Mouse (Mus musculus) embryonic fibroblast, embryonic 13.5 days (primary cell): ENCODE data around the gene Spg7.

Experiments used
- CTCF ChIP-seq: IDR thresholded peaks from 2 replicates; pipeline ENCODE4 v1.5.1; 2011; ENCODE audit warnings: mild to moderate bottlenecking, control low read depth, low read length, moderate library complexity, borderline replicate concordance; ENCODE audit not compliant: insufficient read depth
- POLR2A ChIP-seq: IDR thresholded peaks from 2 replicates; pipeline ENCODE4 v1.6.1; 2011; ENCODE audit warnings: low read depth, mild to moderate bottlenecking, control low read depth, low read length, moderate library complexity

DNA sequence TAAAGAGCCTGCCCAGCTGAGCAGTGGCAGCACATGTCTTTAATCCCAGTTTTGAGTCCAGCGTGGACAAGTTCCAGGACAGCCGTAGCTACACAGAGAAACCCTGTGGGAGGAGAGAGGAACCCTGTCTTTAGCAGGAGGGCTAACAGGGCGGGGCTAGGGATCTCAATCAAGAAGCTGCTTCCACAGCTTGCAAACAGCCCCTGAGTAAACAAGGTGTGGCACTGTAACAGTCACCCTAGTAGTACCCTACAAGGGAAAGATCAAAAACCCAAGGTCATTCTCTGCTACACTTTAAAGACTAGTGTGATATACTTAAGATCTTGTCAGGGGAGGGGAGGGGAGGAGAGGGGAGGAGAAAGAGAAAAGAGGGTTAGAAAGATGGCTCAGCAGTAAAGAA is 25.8 kb upstream of the Spg7 start:
- TF ChIP-seq POLR2A (no peak), CTCF (no peak)
